Mouse (Mus musculus) left cerebral cortex, adult 2 months (tissue): Measurements from ENCODE around the gene Dmwd. TPM values are rescaled to one million over a fixed set of nuclear protein-coding genes. Genes with fewer than 3 reads are reported as not detected.

ENCODE experiments used
- DNase-seq, 2 experiments: peaks; one replicate each; pipeline ENCODE4 v3.0.0; 2021 to 2022; ENCODE audit warnings: low spot score in 2 of 2, mixed read lengths in 1 of 2; ENCODE audit errors: extremely low spot score in 1 of 2
- H3K27ac ChIP-seq: fragments of 200-600 bp; 2 replicates; pipeline ENCODE4 v1.8.1; 2022
- H3K4me3 ChIP-seq: fragments of 200-600 bp; 2 replicates; pipeline ENCODE4 v1.8.1; 2022
- CTCF ChIP-seq: fragments of 200-600 bp; IDR thresholded peaks from 2 replicates; pipeline ENCODE4 v1.8.1; 2022; ENCODE audit warnings: antibody characterized with exemption, mild to moderate bottlenecking, moderate library complexity
- intact Hi-C: fragments of 180-260 bp; cut with DNase I; formaldehyde crosslinking; loops from one replicate; pipeline ENCODE4 v1.15.1; 2025
- long read RNA-seq, 2 experiments: library from polyadenylated mRNA; stranded (forward); transcript quantifications; one replicate each; pipeline ENCODE4 v2.0.0; 2021; ENCODE audit warnings: borderline mapping rate in 2 of 2
- total RNA-seq, 2 experiments: library from RNA; stranded (reverse); gene quantifications; 2 replicates each; pipeline ENCODE4 v1.2.3; 2021

Gene Dmwd
- total RNA-seq, result 100 to 1,000 TPM; 141 to 143 TPM
- long read RNA-seq, experiment 1, transcript Dmwd-202 (4 exons, 2,388 nt), result minor isoform, 124 of 354 reads
- long read RNA-seq, experiment 1, transcript Dmwd-204 (4 exons, 2,080 nt), result minor isoform, 8 of 354 reads
- long read RNA-seq, experiment 1, transcript Dmwd-201 (5 exons, 2,494 nt), result major isoform, 191 of 354 reads
- long read RNA-seq, experiment 1, partial matches to known transcripts, result 27 of 354 reads
- long read RNA-seq, experiment 1, other reads (novel, unspliced or antisense), result 4 of 354 reads
- long read RNA-seq, experiment 2, transcript Dmwd-202 (4 exons, 2,388 nt), result minor isoform, 71 of 220 reads
- long read RNA-seq, experiment 2, transcript Dmwd-204 (4 exons, 2,080 nt), result minor isoform, 9 of 220 reads
- long read RNA-seq, experiment 2, transcript Dmwd-201 (5 exons, 2,494 nt), result major isoform, 118 of 220 reads
- long read RNA-seq, experiment 2, partial matches to known transcripts, result 19 of 220 reads
- long read RNA-seq, experiment 2, other reads (novel, unspliced or antisense), result 3 of 220 reads

GRCm38 (mm10) chr7:19075723-19076585 lies at the start of gene Dmwd:
Gene Dmwd (plus strand): TSS chr7:19076227.
- H3K4me3 ChIP-seq, result peak within 1 kb of the TSS; percentile 84
- TF ChIP-seq CTCF, result no peak
- intact Hi-C loops, result loop anchor here (2.0 kb wide), 1 partner anchor 17 kb away; no protein-coding TSS in a partner anchor
- DNase-seq, result peak; percentile 95 to 97
- peak within 1 kb of the TSS; percentile 86 for H3K27ac ChIP-seq

- H3K4me3 ChIP-seq, result no peak overlapping the region
- no peak overlapping the region for H3K27ac ChIP-seq
- no peak for TF ChIP-seq CTCF
- intact Hi-C loops, result loop anchor here (10.0 kb wide), 1 partner anchor 337 kb away; no protein-coding TSS in a partner anchor
- DNase-seq, result no peak
Measured at GRCm38 (mm10) chr7:19028067-19028466, 48.0 kb upstream of the Dmwd start.

GRCm38 (mm10) chr7:19029084-19029653 lies 46.9 kb upstream of the Dmwd start:
- Histone ChIP-seq H3K4me3 (no peak overlapping the region), H3K27ac (no peak overlapping the region)
- intact Hi-C loops, result loop anchor here (10.0 kb wide), 1 partner anchor 336 kb away; no protein-coding TSS in a partner anchor
- peak in 1 of 2 experiments; percentile 42 for DNase-seq
- peak; percentile 68 for TF ChIP-seq CTCF

DNA sequence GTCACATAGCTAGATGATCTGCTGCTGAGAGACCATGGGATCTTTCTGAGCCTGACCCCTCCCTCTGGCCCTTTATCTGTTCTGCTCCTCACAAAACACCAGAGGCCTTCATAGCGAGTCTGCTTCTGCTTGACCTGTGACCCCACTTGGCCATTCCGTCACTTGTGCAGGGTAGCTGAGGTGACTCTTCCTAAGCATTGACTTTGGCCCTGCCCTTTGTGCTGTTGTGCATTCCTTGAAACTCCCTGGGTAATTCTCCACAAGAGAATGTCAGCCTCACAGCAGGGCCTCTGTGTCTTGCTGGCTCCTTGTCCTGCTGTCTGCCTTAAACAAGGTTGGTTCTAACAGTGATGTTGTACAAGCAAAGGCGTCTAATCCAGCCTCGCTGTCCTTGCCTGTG lies 44.4 kb upstream of the Dmwd start:
- no peak overlapping the region for H3K27ac ChIP-seq
- H3K4me3 ChIP-seq, result no peak overlapping the region
- TF ChIP-seq CTCF, result no peak
- intact Hi-C loops, result no loop called here
- DNase-seq, result no peak

DNA sequence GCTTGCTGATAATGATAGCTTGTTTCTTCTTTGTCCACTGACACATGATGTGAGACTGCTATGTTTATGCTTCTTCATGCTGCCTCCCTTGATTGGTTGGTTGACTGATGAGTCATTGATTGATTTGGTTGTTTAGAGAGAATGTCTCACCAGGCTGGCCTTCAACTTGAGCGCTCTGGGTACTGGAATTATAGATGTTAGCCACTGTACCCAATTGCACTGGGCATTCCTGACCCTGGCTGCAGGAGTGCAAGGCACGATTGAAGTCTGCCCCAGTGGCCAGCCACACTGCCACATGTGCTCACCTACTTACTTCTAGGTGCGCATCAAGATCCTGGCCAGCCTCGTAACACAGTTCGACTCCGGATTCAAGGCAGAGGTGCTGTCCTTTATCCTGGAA lies 31.4 kb upstream of the Dmwd start:
- H3K27ac ChIP-seq, result no peak overlapping the region
- intact Hi-C loops, result no loop called here
- TF ChIP-seq CTCF, result no peak
- H3K4me3 ChIP-seq, result no peak overlapping the region
- DNase-seq, result no peak

- H3K4me3 ChIP-seq, result no peak overlapping the region
- no peak for DNase-seq
Measured at GRCm38 (mm10) chr7:19046286-19047069, 29.5 kb upstream of the Dmwd start.

GRCm38 (mm10) chr7:19048006-19048527 lies 28.0 kb upstream of the Dmwd start:
- no peak for DNase-seq
- H3K27ac ChIP-seq, result no peak overlapping the region
- TF ChIP-seq CTCF, result no peak
- H3K4me3 ChIP-seq, result no peak overlapping the region
- intact Hi-C loops, result no loop called here

More at GRCm38 (mm10) chr7:19046286-19047069, 29.5 kb upstream of the Dmwd start:
- H3K27ac ChIP-seq, result no peak overlapping the region
- TF ChIP-seq CTCF, result no peak
- intact Hi-C loops, result no loop called here

DNA sequence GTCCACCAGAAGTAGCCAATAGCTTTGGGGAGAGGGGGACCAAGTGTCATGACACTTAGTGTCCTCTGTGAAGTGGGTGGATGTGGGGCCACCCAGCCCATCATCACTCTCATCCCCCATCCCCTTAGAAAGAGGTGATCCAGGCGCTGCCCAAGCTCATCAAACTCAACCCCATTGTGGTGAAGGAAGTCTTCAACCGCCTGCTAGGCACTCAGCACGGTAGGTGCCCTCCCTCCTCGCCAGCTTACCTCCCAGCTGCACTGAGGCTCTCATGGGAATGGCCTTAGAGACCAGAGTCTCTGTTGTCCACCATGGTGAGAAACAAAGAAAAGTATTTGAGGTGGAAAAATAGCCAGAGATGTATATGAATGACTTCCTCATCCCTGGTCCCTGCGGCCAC lies 26.8 kb upstream of the Dmwd start:
- no peak overlapping the region for H3K4me3 ChIP-seq
- H3K27ac ChIP-seq, result peak overlapping the region; percentile 81; the same call in 1 of the 2 replicates
- no peak for DNase-seq
- intact Hi-C loops, result no loop called here
- TF ChIP-seq CTCF, result no peak

DNA sequence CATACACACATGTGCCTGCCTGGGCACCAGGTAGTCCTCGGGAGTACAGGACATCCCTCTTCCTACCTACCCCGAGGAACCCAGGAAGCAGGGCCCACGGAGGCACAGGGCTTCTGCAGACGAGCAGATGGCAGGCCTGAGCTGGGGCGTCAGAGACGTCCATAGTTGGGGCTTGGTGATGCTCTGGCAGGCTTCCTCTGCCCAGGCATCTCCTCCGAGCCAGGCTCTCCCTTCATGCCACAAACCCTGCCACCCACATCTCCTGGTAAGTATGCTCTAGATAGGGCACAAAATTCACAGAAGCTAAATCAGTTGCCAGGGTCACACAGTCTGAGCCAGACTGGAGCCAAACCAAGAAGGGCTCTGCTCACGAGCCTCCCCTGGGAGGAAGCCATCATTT lies 25.9 kb upstream of the Dmwd start:
- no peak for TF ChIP-seq CTCF
- DNase-seq, result peak in 1 of 2 experiments; percentile 42
- peak overlapping the region; percentile 81 for H3K27ac ChIP-seq
- intact Hi-C loops, result no loop called here
- H3K4me3 ChIP-seq, result no peak overlapping the region

- no peak for TF ChIP-seq CTCF
- intact Hi-C loops, result no loop called here
- Histone ChIP-seq H3K27ac (peak overlapping the region; percentile 81), H3K4me3 (no peak overlapping the region)
- no peak for DNase-seq
Measured at GRCm38 (mm10) chr7:19051161-19051560, 24.9 kb upstream of the Dmwd start.
